Mouse (Mus musculus): ENCODE results near the gene Hs6st2.

The Hs6st2 gene

DNA sequence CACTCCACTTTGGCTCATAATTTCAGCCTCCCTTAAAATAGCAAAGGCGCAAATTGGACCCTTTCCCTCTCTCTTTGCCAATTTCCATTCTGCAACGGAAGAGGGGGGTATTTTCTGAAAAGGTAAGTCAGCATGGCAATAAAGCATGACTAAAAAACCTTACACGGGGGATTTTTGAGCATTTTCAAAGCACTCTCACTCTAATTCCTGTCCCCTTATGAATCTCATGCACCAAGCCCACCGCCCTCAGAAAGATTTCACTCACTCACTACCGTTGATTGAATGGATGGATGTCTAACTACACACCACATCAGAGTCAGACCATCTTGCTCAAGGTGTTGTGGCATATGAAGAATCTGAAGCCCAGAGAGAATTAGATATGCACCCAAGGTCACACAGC is at the start of gene Hs6st2:
TSS of gene Hs6st2 (minus strand) at position 101 of the 400 bp plus-strand sequence.
- no peak for DNase-seq (ENCODE audit: low read depth, low spot score)

DNA sequence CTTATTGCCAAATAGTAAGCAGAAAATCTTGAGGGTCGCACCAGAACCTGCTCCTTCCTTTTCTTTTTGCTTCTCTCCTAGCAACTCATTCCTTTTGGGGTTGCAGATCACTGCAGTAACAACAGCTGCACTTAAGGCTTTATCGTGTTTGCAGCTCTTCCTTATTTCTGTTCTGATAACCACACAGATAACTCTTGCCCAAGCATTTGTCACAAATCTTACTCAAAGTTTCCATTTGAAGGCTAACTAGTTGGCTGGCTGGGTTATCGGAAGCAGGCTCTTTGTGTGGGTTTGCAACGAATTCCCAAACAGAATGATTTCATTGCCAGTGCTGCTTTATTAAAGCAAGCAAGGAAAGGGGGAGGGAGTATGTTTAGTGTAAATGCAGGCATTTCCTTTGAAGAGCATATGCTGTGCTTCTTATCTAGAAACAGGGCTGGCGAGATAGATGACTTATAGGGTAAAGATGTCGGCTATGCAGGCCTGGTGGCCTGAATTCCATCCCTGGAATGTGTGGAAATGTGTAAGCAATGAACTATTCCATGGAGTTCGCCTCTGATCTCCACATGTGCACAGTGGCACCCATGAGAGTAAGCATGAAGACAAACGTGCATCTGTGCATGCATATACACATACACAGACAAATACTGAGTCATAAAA is 32.6 kb upstream of the Hs6st2 start:
- DNase-seq (ENCODE audit: low read depth, low spot score), result no peak

DNA sequence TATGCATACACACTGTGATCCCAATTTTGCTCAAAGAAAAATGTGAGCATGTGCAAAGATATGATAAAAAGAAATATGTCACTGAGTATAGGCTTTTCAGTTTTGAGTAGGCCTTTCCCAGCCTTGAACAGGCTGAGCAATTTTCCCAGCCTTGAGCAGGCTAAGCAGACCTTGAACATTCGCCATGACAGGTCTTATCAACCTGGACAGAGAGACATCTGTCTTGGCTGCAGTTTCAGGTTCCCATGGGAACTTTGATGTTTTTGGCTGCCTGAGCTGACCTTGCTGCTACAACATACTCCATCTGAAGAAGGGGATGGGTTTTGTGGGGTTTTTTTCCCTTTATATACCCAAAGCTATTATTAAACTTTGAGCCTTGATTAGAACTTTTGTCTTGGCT is 31.3 kb upstream of the Hs6st2 start:
- DNase-seq (ENCODE audit: low read depth, low spot score), result no peak

DNA sequence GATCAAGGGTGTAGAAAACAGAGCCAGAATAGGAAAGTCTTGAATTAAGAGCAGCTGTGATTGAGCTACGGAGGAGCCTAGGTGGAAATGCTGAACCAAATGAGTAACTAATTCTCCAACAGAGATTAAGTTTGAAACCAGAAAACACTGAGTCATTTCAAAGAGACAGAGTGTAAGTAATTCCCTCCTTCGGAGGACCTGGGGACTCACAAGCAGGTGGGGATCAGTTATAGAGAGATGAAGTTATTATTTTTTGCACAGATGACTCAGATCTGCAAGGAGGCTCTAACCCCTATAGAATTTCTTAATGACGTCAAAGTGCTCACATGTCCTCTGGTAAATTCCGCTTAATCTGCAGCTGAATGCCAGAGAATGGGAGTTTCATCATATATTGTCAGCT is 21.2 kb upstream of the Hs6st2 start:
- no peak for DNase-seq (ENCODE audit: low read depth, low spot score)

DNA sequence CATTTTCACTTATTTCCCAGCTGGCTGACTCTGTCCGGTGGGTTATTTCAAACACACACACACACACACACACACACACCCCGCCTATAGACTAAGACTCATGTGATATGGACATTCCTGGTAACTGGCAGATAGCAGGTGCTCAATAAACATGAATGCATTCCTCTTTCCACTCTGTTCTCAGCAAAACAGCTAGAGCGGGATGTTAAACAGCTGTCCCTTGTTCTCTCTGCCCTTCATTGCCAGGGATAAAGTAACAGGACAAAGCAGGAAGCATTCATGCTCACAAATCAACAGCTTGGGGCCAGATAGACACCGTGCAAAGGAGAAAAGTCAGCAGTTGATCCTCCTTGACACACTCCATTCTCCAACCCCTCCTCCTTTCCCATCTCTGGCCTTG is 17.4 kb upstream of the Hs6st2 start:
- no peak for DNase-seq (ENCODE audit: low read depth, low spot score)

DNA sequence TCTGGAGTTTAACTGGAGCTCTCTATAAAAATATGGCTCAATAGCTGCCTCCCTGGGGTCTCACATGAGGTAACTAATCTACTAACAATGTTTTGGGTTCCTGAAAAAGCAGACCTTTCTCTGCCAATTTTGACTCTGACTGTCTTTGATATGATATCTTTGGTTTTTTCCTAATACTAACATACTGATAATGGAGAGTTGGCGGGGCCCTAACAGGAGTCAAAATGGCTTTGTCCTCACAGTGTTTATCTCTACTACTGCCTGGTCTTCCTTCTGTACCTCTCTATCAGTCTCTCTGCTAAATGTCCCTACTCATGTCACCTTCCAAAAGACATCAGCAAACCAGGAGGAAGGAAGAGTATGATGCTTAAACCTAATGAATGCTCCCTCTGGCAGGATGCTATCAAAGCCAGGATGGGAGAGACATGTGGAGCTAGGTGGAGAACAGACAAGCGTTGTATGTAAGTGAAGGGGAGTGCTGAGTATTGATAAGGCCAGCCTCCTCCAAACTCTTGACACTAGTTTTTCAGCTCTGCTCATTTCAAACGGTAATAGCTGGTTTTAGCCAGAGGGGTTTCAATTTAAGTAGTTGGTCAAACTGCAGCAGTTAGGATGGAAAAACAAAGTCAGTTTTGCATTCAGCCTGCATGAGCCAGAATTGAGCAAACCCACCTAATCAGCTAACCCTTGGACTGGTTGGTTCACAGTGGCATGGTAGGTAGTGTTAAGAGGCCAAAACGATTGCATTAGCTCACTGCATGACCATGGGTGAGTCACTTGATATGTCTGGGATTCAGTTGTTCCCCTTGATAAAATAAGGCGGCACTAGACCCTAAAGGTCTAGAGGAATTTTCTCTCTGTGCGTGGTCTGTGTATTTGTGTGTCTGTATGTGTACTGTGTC is 4.6 kb upstream of the Hs6st2 start:
- DNase-seq (ENCODE audit: low read depth, low spot score), result no peak

DNA sequence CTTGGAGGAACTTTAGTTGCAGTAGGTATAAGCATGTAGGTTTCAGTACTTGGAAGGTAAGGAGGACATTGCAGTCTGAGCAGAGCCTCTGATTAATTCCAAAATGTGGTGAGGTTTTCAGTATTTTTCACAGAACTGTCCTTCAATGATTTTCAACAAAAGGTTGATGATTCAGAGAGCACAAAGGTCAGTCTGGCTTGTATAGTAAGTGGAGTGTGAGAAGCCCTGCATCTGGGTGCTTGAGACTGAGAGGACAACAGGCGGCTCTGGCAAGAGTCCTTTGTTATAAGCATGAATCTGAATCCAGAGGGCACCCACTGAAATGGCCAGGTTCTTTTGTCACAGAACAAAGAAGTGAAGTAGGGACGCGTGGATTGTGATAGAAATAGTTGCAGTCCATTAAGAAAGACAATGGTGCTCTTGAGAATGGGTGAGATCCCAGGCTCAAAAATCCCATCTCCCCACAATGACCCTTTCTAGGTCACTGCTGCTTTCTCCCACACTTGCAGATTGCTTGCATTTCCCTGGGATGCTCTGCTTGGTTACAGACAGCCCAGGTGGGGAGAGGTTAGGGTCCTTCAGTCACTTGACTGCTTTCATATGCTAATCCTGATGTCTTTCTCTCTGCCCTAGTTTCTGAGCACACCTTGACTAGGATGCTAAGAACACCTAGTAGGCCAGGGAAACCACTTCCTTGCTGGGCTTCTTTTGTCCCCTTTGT is 2.8 kb upstream of the Hs6st2 start:
- no peak for DNase-seq (ENCODE audit: low read depth, low spot score)

DNA sequence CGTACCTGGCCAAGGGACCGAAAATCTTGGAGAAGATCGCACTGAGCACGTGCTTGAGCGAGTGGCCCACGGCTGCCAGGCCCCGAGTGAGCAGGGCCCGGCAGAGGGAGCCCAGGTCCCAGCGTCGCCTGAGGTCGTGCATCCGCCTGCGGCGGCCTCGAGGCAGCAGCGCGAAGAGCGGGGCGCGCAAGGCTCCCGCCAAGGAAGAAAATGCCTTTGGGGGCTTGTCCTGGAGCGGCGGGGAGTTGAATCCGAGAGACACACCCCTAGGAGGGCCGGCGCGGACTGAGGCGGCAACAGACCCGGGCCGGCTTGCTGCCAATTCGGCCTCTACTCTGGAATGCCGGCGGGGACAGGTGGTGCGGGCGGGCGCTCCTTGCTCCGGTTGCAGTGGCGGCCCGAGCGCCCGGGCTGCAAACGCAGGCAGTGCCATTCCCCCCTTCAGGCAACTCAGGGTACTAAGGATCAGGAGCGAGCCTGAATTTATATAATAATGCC is 437 bp downstream of the Hs6st2 start:
- no peak for DNase-seq (ENCODE audit: low read depth, low spot score)

DNA sequence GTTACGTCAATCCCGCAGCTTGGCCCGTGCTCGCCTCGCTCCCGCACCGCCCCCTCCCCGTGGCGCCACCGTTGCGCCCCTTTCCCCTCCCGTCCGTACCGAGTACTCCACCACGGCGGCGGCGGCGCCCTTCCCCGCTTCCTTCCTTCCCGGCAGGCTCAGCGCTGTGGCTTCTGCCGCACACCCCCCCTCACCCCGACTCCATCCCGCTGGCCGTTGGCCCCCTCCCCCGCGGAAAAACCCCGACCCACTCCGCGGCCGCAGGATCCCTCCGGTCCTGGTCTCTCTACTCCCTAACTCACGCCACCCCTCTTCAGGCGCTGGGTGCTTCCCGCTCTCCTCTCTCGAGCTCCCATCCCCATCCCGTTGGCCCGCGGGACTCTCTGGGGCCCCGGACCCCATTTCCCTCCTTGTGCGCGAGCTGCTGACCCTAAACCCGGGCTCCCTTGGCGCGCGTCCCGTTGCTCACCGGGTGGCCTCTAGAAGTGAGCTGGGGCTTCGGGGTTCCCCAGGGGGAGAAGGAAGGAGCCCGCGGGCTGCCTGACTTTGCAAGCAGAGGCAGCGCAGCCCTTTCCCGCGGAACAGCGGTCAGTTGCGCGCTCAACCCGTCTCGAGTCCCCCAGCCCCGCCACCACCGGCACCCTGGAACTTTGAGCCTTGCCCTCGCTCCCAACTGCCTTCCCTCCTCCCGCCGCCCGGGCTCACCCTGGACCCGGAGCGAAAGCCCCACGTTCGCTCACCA is 1.1 kb downstream of the Hs6st2 start:
- DNase-seq (ENCODE audit: low read depth, low spot score), result no peak

DNA sequence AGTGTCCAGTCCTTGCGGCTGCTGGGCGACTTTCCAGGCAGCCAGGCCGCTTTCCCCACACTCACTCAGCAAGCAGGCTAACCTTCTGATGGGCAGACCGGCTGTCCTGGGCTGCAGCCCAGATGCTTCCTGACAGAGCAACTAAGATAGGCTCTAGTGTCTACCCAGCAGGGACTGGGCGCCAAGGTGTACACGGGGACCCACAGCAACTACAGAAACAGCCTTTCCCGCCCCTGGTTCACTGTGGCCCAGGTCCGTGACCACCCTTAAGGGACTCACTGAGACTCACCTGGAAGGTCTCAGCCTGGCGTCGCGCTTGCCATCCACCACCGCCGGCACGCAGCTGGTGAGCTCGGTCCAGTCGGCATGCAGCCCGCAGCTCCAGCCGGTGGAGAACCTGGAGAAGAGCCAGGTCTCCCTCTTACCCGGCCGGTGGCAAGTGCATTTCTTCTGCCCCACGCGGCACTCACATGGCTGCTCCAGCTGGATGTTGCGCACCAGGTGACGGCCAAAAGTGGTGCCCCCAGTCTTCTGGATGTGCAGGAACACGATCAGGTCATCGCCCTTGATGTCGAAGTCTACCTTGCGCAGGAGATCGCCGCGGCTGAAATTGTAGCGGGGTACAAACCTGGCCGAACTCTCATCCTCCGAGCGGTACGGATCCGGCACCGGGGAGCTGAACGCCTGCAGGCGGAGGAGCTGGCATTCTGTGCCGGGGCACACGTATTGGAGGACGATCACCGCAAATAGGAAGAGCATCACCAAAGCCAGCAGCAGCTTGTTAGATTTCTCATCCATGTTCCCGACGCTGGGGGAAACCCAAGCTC is 1.8 kb downstream of the Hs6st2 start:
- no peak for DNase-seq (ENCODE audit: low read depth, low spot score)

DNA sequence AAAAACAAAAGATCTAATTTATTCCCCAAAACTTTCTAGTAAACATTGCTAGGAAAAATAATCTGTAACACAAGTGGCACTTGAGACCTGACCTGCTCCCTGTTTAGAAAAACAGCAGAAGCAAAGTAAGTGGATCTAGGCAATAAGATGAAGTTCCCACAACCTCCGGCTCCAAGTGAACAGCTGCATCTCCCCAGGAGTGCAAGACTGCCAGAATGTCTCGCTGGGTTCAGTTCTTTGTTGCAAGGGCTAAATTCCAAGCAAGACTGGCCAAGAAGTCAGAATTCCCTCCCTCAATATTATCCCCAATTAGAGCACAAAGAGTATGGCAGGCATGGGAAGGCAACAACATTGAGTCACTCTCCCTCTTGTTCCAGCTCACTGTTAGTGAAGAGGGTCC is 23.4 kb downstream of the Hs6st2 start:
- no peak for DNase-seq (ENCODE audit: low read depth, low spot score)

DNA sequence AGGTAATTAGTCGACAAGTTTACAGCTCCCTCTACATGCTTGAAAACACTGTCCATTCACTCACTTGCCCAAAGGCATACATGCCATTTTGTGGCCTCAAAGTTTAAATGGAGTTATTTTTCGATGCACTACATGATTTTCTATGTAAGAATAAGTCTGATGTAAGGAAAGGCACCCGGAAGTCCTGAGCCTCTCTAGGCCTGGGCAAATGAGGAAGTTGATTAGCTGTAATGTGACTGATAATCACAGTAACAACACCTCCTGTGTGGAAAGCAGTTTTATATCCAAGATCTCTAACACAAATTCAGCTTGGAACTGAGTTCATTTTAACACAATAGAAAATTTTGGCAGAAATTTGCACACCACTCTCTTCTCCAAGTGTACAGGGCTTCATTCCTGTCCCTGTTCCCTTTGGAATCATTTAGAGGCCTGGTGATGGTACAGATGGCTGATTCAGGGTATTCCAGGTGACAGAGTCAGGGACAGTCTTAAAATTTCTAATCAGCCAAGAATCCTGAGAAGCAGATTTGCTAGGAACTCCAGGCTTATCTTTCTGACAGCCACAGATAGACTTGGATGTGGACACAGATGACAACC is 38.9 kb downstream of the Hs6st2 start:
- no peak for DNase-seq (ENCODE audit: low read depth, low spot score)

DNA sequence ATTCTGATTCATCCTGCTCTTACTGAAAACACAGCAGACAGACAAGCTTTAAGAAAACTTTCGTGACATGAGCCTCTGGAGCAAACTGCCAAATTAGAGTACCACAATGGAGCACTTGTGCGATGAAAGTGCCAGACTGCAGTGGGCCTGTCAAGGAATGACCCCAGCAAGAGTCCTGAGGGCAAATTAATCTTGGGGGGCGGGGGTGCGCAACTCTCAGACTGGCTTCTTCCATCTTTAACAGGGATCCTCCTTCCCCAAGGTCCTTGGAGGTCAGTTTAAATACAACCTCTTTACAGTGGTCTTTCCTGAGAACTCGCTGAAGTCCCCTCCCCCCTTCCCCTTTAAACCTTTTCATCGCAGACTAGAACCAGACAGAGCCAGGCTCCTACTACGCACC is 45.9 kb downstream of the Hs6st2 start:
- DNase-seq (ENCODE audit: low read depth, low spot score), result no peak

DNA sequence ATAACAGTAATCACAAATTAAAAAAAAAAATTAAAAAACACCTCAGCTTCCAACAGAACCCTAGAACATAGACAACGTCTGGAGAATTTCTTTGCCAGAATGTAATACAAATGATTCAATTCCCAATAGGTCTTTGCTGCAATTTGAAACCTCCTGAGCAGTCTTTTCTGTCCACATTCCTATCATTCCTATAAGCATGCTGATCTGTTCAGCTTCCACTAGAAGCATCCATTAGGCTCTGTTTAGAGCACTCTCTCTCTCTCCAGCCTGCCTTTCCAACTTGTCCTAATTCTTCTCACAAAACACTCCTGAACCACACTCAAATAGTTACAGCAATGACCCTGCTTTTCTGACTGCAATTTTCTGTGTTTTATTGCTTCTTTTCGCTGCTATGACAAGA is 50.3 kb downstream of the Hs6st2 start:
- no peak for DNase-seq (ENCODE audit: low read depth, low spot score)

DNA sequence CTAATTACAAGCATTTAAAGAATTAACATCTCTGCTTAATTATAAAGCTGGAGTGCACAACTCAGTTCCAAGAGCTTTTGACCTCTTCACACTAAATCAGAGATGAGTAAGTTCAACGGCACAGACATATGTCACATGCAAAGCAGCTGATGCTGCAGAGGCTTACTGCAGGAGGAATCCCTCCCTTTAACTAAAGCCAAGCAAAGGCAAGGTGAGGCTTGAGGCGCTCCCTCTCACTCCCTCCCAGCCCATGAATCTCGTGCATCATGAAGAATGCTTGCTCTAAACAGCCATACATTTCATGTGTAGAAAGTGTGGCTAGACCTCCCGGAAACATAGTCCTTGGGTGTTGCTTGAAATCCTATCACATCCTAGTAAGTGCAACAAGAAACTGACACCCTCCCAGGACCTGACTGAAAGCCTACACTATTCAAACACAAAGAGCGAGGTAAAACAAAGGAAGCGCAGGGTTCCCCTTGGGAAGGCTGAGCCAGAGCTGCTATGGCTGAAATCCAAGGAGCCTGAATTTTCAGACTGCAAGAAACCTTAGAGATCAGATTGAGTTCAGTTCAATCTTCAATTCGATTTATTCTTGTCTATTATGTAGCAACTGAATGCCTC is 67.2 kb downstream of the Hs6st2 start:
- DNase-seq (ENCODE audit: low read depth, low spot score), result no peak

DNA sequence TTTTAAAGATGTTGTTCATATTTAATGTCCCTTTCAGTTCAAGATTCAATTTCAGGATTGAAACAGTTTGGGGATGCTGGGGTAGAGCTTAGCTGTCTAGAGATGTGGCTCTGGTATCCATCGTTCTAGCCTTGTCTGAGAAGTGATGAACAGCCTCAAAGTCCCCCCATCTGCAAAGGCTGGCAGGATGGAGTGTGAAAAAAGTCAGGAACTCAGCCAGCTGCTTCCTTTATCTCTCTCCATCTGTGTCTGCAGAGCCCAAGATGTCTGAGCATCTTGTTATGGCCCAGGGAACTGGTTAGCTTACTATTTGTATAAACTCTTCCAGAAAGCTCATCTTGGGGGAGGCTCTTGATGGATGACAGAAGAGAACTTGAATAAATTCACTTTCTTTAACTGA is 70.9 kb downstream of the Hs6st2 start:
- no peak for DNase-seq (ENCODE audit: low read depth, low spot score)

DNA sequence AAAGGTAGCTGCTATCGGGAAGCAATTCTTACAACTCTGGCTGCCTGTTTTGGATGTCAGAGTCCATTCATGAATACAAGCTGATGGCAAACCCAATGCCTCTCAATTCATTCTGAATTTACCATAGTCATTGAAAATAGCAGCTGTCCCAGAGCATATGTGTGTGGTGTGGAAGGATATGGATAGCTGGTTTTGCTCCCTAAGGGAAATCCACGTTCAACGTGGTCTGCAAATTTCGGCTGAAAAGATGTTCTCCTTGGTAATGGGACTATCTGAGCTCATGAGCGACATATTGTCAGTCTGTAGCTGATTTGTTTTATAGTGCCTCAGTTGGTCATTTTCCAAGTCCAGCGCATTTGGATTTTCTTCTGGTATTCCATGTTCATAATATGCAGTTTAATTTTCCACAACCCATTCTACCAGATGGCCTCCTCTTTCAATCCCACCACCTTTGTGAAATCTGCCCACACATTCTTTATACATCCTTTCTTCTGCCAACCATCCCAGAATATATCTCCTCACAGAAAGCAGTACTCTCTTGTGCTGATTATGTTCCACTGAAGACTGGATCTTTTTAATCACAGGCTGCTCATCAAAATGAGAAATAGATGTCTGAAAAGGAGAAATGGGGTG is 75.3 kb downstream of the Hs6st2 start:
- DNase-seq (ENCODE audit: low read depth, low spot score), result no peak

DNA sequence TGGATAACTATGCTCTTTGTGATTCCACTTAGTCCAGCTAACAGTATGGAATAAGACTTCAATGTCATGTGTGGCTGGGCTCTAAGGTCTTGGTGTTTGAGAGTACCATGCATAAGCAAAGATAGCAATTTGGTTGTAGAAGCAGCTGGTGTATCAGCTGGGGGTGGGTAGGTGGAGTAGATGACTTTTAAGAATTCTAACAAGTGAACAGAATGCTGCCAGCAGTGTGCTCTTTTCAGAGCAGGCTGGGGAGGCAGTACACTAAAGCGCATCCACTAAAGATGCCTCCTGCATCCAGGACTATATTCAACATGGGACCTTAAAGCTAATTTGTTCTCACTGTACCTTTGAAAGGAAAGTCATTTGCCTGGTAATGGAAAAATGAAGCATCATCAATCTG is 88.9 kb downstream of the Hs6st2 start:
- DNase-seq (ENCODE audit: low read depth, low spot score), result no peak

DNA sequence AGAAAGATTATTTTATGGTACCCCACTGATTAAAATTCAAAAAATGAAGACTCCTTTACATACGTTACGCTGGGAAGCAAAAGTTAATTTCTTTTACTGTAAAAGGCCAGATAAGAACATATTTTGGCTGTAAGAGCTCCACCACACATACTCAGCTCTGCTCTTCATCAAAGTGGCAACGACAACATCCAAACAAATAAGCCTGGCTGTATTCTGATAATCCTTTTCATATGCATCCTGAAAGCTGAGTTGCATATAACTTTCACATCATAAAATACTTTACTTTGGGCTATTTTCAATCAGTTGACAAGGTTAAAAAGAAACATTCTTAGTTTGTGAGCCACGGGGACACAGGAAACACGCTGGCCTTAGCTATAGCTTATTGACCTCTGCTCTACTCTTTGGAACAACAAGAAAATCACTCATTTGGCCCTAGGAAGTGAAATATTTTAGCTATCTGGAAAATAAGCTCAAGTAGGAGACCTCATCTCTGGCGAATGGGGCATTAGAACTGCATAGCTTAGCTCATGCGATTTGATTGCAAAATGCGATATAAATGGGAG is 91.1 kb downstream of the Hs6st2 start:
- DNase-seq (ENCODE audit: low read depth, low spot score), result no peak
